In genomic region chr12:72014355-72014776, GRCm38 (mm10) we compare ENCODE assay signal across 9 mouse cellular contexts. TPM values are rescaled to one million over a fixed set of nuclear protein-coding genes. Genes with fewer than 3 reads are reported as not detected.
A peak's percentile ranks its signal among the peaks of the same experiment; 100 is the strongest.
DNase-seq lines count a peak whose midpoint lies in the region; ATAC-seq and TF ChIP-seq lines count a peak whose summit lies in the region.
"Had no signal": no experiment of that assay in that cellular context is flagged by ENCODE, and none has a peak within 500 bp of the region (broad histone marks: within the 10 kb centered on the region; RNA-seq: fewer than 3 reads in every experiment).

No protein-coding gene starts in this region.

- H3K27ac ChIP-seq in lung, embryonic 14.5 days (ENCODE audit: low read depth) = peak overlapping the region; percentile 81
- H3K27ac ChIP-seq: midbrain, embryonic 12.5 days had no signal

- peaks cover 18% of the 10 kb centered on the region for H3K4me1 ChIP-seq in lung, embryonic 14.5 days (ENCODE audit: insufficient read depth)
- H3K4me1 ChIP-seq: midbrain, embryonic 12.5 days had no signal

- no peak overlapping the region for H3K4me3 ChIP-seq in lung, embryonic 14.5 days (ENCODE audit: low read depth, low read length)
- H3K4me3 ChIP-seq: midbrain, embryonic 12.5 days had no signal

- no peaks in the 10 kb centered on the region for H3K36me3 ChIP-seq in lung, embryonic 14.5 days (ENCODE audit: insufficient read depth)
- H3K36me3 ChIP-seq: midbrain, embryonic 12.5 days had no signal

- H3K4me2 ChIP-seq in lung, embryonic 14.5 days = peak overlapping the region; percentile 49
- H3K4me2 ChIP-seq: midbrain, embryonic 12.5 days had no signal

- no peaks in the 10 kb centered on the region for H3K27me3 ChIP-seq in lung, embryonic 14.5 days (ENCODE audit: insufficient read depth, low read length)
- H3K27me3 ChIP-seq: midbrain, embryonic 12.5 days had no signal

- no peak for DNase-seq in frontal cortex, adult 2 months (ENCODE audit: extremely low spot score in 1 of 2, low spot score in 1 of 2)
- DNase-seq in lung, embryonic 14.5 days = peak; percentile 75
- DNase-seq in lung, postnatal 25 days (ENCODE audit: low spot score) = no peak
- DNase-seq in skeletal muscle tissue, adult 2 months (ENCODE audit: low read depth, low spot score) = peak; percentile 25
- no peak for DNase-seq in urinary bladder, adult 2 months (ENCODE audit: low spot score)
- DNase-seq in adrenal gland, adult (ENCODE audit: inconsistent age in 2 of 2, low spot score in 1 of 2) = no peak

- peak; percentile 38; the same call in 1 of the 2 replicates for ATAC-seq in frontal cortex, adult (ENCODE audit: low TSS enrichment)
- ATAC-seq in lung, embryonic 14.5 days (ENCODE audit: insufficient read depth) = peak; percentile 88
- peak; percentile 68 for ATAC-seq in inflammation-experienced regulatory T-cells, adult 6 months

- no peak for TF ChIP-seq CTCF in lung, embryonic 14.5 days (IDR thresholded peaks at IDR 0.05; ENCODE audit: low read depth)

- WGBS in lung, embryonic 14.5 days = 18% methylated on average over 10 of the region's 10 CpGs

- no peak overlapping the region for H3K9ac ChIP-seq in lung, embryonic 14.5 days
- H3K9ac ChIP-seq: midbrain, embryonic 12.5 days had no signal

- no peaks in the 10 kb centered on the region for H3K9me3 ChIP-seq in lung, embryonic 14.5 days (ENCODE audit: low read depth, low read length)
- H3K9me3 ChIP-seq: midbrain, embryonic 12.5 days had no signal

RNA-seq across cellular contexts. Expression of gene Gpr135, which starts 56.6 kb away (rescaled TPM):
- 9.2 and 10.6 TPM in 2 replicates for polyA plus RNA-seq in frontal cortex, adult 2 months (2012; rRNA removed)
- polyA plus RNA-seq in lung, embryonic 14.5 days (2014; fragmentation: Nextera tagmentation; extraction: Ambion mirVana) = 0.68 and 0.88 TPM in 2 replicates
- not detected for polyA plus RNA-seq in inflammation-experienced regulatory T-cells, adult 6 months (2017; shearing (Covaris generic))
- polyA plus RNA-seq in urinary bladder, adult 2 months (2012; rRNA removed) = 2.7 and 3.4 TPM in 2 replicates

Comparison
In these comparisons a context has a peak if more than half of its experiments do, and no peak if none do; other contexts are left out.
1. DNase-seq: peak in lung, embryonic 14.5 days (single experiment) and skeletal muscle tissue, adult 2 months (single experiment); none in frontal cortex, adult 2 months (0 of 2), lung, postnatal 25 days (single experiment), urinary bladder, adult 2 months (single experiment) and adrenal gland, adult (0 of 2).
2. ATAC-seq: peak in every context shown above with its lines; median percentile 88 in lung, embryonic 14.5 days; 68 in inflammation-experienced regulatory T-cells, adult 6 months; 38 in frontal cortex, adult.